Mouse (Mus musculus): ENCODE measurements at regions not wholly inside any gene's neighbourhood (a gene's known extent, or its start where the extent isn't known, plus 50 kb on each side); places are given as distances from the start of the nearest gene placed in this dataset.

DNA sequence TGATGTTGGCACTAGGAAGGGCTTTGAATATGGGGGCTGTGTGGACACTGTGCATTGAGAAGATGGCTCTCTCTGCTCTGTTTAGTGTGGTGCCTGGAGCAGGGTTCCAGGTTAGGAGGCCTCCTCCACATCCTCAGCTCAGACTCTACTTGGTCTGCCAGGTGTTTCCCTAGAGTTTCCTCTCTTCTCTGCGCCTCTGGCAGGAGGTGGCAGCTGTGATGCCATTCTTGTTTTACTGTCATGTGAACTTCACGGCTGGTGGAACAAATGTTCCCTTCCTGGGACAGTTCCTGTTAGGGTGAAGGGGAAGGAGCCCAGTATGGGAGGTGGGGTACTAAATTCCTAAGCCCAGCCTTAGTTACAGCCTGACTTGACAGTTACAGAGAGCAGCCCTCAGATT is 181.8 kb downstream of the Bcl11a start:
- TF ChIP-seq POLR2A (IDR thresholded peaks at IDR 0.05; ENCODE audit: extremely low read depth, insufficient read depth, low read length) (no peak), CTCF (IDR thresholded peaks at IDR 0.05; ENCODE audit: low read depth, low read length) (no peak)
